Mouse (Mus musculus) kidney, embryonic 14.5 days (tissue): ENCODE measurements around the gene Gm13695. TPM values are rescaled to one million over a fixed set of nuclear protein-coding genes. Genes with fewer than 3 reads are reported as not detected.

Experiments used
- polyA plus RNA-seq: library from polyadenylated mRNA; unstranded; fragments of >200 nt; fragmentation: Nextera tagmentation; extraction: Ambion mirVana; gene quantifications from 2 replicates; pipeline ENCODE4 v1.2.1, GENCODE M21; 2014

Gm13695 gene
- polyA plus RNA-seq, 1 experiment from 2014 or later = not detected

Other genes starting within 250 kb of the Gm13695 start
- 117 and 125 TPM in 2 replicates for gene Itgav, start 242.9 kb upstream of the Gm13695 start, polyA plus RNA-seq
- 5.3 and 5.5 TPM in 2 replicates for gene Fam171b, start 154.7 kb upstream of the Gm13695 start, polyA plus RNA-seq
- not detected in 2 replicates for gene Zswim2, start 26.1 kb upstream of the Gm13695 start, polyA plus RNA-seq
- gene Gm13698, start 11.6 kb upstream of the Gm13695 start, polyA plus RNA-seq = not detected in 2 replicates
- gene Gm13693, start 5.8 kb upstream of the Gm13695 start, polyA plus RNA-seq = not detected in 2 replicates
- not detected in 2 replicates for gene Gm13696, start 5.8 kb downstream of the Gm13695 start, polyA plus RNA-seq
- not detected in 2 replicates for gene Gm13694, start 11.6 kb downstream of the Gm13695 start, polyA plus RNA-seq
- gene Gm13697, start 17.4 kb downstream of the Gm13695 start, polyA plus RNA-seq = not detected in 2 replicates
- gene Gm13691, start 23.2 kb downstream of the Gm13695 start, polyA plus RNA-seq = not detected in 2 replicates